8 mouse cellular contexts compared by ENCODE assay signal in the genomic region with DNA sequence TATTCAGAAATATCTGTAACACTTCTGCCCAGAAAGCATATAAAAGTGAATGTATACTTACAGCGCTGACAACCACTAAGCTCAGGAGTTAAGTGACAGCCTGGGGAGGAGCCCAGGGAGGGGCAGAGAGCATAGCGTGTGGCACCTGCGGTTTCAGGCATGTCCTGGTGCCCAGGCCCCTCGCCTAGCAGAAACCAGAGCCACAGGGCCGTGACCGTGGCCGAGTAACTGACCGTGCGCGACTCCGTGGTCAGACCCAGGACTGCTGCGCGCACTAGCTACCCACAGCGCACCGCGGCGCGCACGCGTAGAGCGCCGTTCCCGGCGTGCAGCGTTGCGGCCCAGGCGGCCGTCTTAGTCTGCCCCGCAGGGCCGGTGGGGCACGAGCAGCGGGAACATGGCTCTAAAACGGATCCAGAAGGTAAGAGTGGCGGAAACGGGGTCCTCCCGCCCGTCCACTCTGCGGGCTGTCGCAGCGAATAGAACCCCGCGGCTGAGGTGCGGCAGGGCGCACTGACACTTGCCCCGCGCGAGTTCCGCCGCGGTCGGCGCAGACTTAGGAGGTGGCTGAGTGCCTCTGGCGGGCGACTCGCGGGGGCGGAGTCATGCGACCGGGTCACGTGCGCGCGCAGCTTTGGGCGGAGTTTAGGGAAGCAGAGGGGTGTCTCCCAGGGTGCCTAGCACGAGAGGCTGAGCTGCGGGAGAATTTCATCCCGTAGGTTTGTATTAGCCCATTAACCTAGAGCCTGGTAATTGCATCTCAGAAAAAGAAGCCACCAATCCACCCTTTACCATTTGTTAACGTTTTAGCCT. TPM values are rescaled to one million over a fixed set of nuclear protein-coding genes. Genes with fewer than 3 reads are reported as not detected.
DNase-seq lines count a peak whose midpoint lies in the region; ATAC-seq lines count a peak whose summit lies in the region.

A gene (minus strand): TSS at position 557 of the 813 bp plus-strand sequence.

- WGBS in lung, embryonic 16.5 days = under 1% methylated on average over 68 of the region's 68 CpGs

- H3K9me3 ChIP-seq in lung, embryonic 16.5 days (ENCODE audit: control insufficient read depth, low read length) = no peaks in the 10 kb centered on the region

- H3K4me2 ChIP-seq in lung, embryonic 16.5 days (ENCODE audit: low read depth, low read length) = peak within 1 kb of the TSS; percentile 85

- peak within 1 kb of the TSS; percentile 97 for H3K27ac ChIP-seq in lung, embryonic 16.5 days (ENCODE audit: low read length)

- peak; percentile 81 for DNase-seq in MEL-GATA-1-ER (ENCODE audit: extremely low read depth, low read depth)
- DNase-seq in cerebellum, adult 8-10 months = peak; percentile 94
- DNase-seq in forelimb bud, embryonic 11.5 days (ENCODE audit: low read depth, low spot score) = peak; percentile 90
- peak; percentile 72 for DNase-seq in layer of hippocampus, adult 9-10 months (ENCODE audit: low spot score)
- peak; percentile 87 for DNase-seq in ovary, postnatal 10 days (ENCODE audit: low spot score)
- DNase-seq in thymus, postnatal 10 days (ENCODE audit: low spot score in 2 of 2) = peak; percentile 93 to 96

- H3K9ac ChIP-seq in lung, embryonic 16.5 days (ENCODE audit: low read length) = peak within 1 kb of the TSS; percentile 94

- H3K4me3 ChIP-seq in lung, embryonic 16.5 days (ENCODE audit: low read length) = peak within 1 kb of the TSS; percentile 87

- peak; percentile 94 for ATAC-seq in hematopoietic stem cell, adult 5-6 weeks (replicated peaks in 1 of 2; ENCODE audit: insufficient read depth in 1 of 2, low FRiP score in 2 of 2, low TSS enrichment in 1 of 2, low read depth in 1 of 2, poor library complexity in 2 of 2, severe bottlenecking in 2 of 2)
- ATAC-seq in lung, embryonic 16.5 days (ENCODE audit: low read depth) = peak; percentile 99

- H3K36me3 ChIP-seq in lung, embryonic 16.5 days (ENCODE audit: control insufficient read depth, insufficient read depth, low read length) = 0 out of 2 replicates have a peak, but pooled peaks cover 2% of the 10 kb centered on the region

- peaks cover 3% of the 10 kb centered on the region for H3K4me1 ChIP-seq in lung, embryonic 16.5 days (replicated peaks; ENCODE audit: control insufficient read depth, insufficient read depth, low read length)

- H3K27me3 ChIP-seq in lung, embryonic 16.5 days (ENCODE audit: control insufficient read depth, insufficient read depth, low read depth, low read length) = no peaks in the 10 kb centered on the region

RNA-seq across cellular contexts. Expression of the gene that starts here (rescaled TPM):
- total RNA-seq in hematopoietic stem cell, adult 5-6 weeks (2017) = 8.0 and 9.1 TPM in 2 replicates
- 26.0 and 26.7 TPM in 2 replicates for polyA plus RNA-seq in lung, embryonic 16.5 days (2015; fragmentation: Nextera tagmentation; extraction: Ambion mirVana)

Comparison
In these comparisons a context has a peak if more than half of its experiments do, and no peak if none do; other contexts are left out.
1. Peak in every context shown above with its lines: DNase-seq, ATAC-seq, H3K4me3 ChIP-seq and H3K27ac ChIP-seq.